Mouse (Mus musculus): Measurements from ENCODE around the gene Mgst1. TPM values are rescaled to one million over a fixed set of nuclear protein-coding genes. Genes with fewer than 3 reads are reported as not detected.

Gene Mgst1
- polyA plus RNA-seq (2014; fragmentation: Nextera tagmentation; extraction: Ambion mirVana), result 43.7 and 50.9 TPM in 2 replicates

GRCm38 (mm10) chr6:138139930-138140329, at the start of gene Mgst1:
Mgst1 (plus strand) TSS chr6:138140316.
- Histone ChIP-seq H3K27me3 (ENCODE audit: control insufficient read depth, insufficient read depth, low read length) (no peaks in the 10 kb centered on the region), H3K4me1 (replicated peaks; ENCODE audit: control insufficient read depth, insufficient read depth, low read length) (peaks cover 6% of the 10 kb centered on the region; the same call in 1 of the 2 replicates), H3K9ac (ENCODE audit: low read length) (peak within 1 kb of the TSS; percentile 60), H3K9me3 (ENCODE audit: control insufficient read depth, low read length) (no peaks in the 10 kb centered on the region), H3K27ac (ENCODE audit: low read depth, low read length) (no peak within 1 kb of the TSS), H3K4me3 (ENCODE audit: low read depth, low read length) (peak within 1 kb of the TSS; percentile 40), H3K4me2 (ENCODE audit: low read depth, low read length, severe bottlenecking) (peak within 1 kb of the TSS; percentile 57), H3K36me3 (ENCODE audit: control insufficient read depth, insufficient read depth, low read length) (no peaks in the 10 kb centered on the region)
- 4% methylated on average over 5 of the region's 5 CpGs for WGBS
- DNase-seq (ENCODE audit: low spot score) (no peak), ATAC-seq (replicated peaks; ENCODE audit: low FRiP score) (peak; percentile 55)

GRCm38 (mm10) chr6:138092432-138092831, 47.7 kb upstream of the Mgst1 start:
- H3K4me2 ChIP-seq (ENCODE audit: low read depth, low read length, severe bottlenecking), result no peak overlapping the region
- ATAC-seq (replicated peaks; ENCODE audit: low FRiP score) (no peak), DNase-seq (ENCODE audit: low spot score) (no peak)
- no peak overlapping the region for H3K27ac ChIP-seq (ENCODE audit: low read depth, low read length)
- no peaks in the 10 kb centered on the region for H3K4me1 ChIP-seq (replicated peaks; ENCODE audit: control insufficient read depth, insufficient read depth, low read length)
- 95% methylated on average over 7 of the region's 7 CpGs for WGBS
- no peak overlapping the region for H3K4me3 ChIP-seq (ENCODE audit: low read depth, low read length)
- no peak overlapping the region for H3K9ac ChIP-seq (ENCODE audit: low read length)
- H3K9me3 ChIP-seq (ENCODE audit: control insufficient read depth, low read length), result no peaks in the 10 kb centered on the region
- no peaks in the 10 kb centered on the region for H3K36me3 ChIP-seq (ENCODE audit: control insufficient read depth, insufficient read depth, low read length)
- H3K27me3 ChIP-seq (ENCODE audit: control insufficient read depth, insufficient read depth, low read length), result no peaks in the 10 kb centered on the region

- Histone ChIP-seq H3K9ac (ENCODE audit: low read length) (no peak overlapping the region), H3K4me2 (ENCODE audit: low read depth, low read length, severe bottlenecking) (no peak overlapping the region), H3K4me3 (ENCODE audit: low read depth, low read length) (no peak overlapping the region), H3K27me3 (ENCODE audit: control insufficient read depth, insufficient read depth, low read length) (no peaks in the 10 kb centered on the region), H3K36me3 (ENCODE audit: control insufficient read depth, insufficient read depth, low read length) (no peaks in the 10 kb centered on the region), H3K9me3 (ENCODE audit: control insufficient read depth, low read length) (no peaks in the 10 kb centered on the region), H3K27ac (ENCODE audit: low read depth, low read length) (no peak overlapping the region), H3K4me1 (replicated peaks; ENCODE audit: control insufficient read depth, insufficient read depth, low read length) (no peaks in the 10 kb centered on the region)
- no peak for DNase-seq (ENCODE audit: low spot score)
- 91% methylated on average over 3 of the region's 3 CpGs for WGBS
- no peak for ATAC-seq (replicated peaks; ENCODE audit: low FRiP score)
Observed at GRCm38 (mm10) chr6:138095060-138095459, 45.1 kb upstream of the Mgst1 start.

GRCm38 (mm10) chr6:138099646-138100045, 40.5 kb upstream of the Mgst1 start:
- Histone ChIP-seq H3K27me3 (ENCODE audit: control insufficient read depth, insufficient read depth, low read length) (no peaks in the 10 kb centered on the region), H3K36me3 (ENCODE audit: control insufficient read depth, insufficient read depth, low read length) (no peaks in the 10 kb centered on the region), H3K9me3 (ENCODE audit: control insufficient read depth, low read length) (no peaks in the 10 kb centered on the region), H3K4me3 (ENCODE audit: low read depth, low read length) (no peak overlapping the region), H3K9ac (ENCODE audit: low read length) (no peak overlapping the region), H3K27ac (ENCODE audit: low read depth, low read length) (no peak overlapping the region), H3K4me2 (ENCODE audit: low read depth, low read length, severe bottlenecking) (no peak overlapping the region), H3K4me1 (replicated peaks; ENCODE audit: control insufficient read depth, insufficient read depth, low read length) (no peaks in the 10 kb centered on the region)
- DNase-seq (ENCODE audit: low spot score) (no peak), ATAC-seq (replicated peaks; ENCODE audit: low FRiP score) (no peak)
- 76% methylated on average over 3 of the region's 3 CpGs for WGBS

- no peaks in the 10 kb centered on the region for H3K9me3 ChIP-seq (ENCODE audit: control insufficient read depth, low read length)
- ATAC-seq (replicated peaks; ENCODE audit: low FRiP score) (no peak), DNase-seq (ENCODE audit: low spot score) (no peak)
- H3K27ac ChIP-seq (ENCODE audit: low read depth, low read length), result no peak overlapping the region
- no peak overlapping the region for H3K4me3 ChIP-seq (ENCODE audit: low read depth, low read length)
- 80% methylated on average over 4 of the region's 4 CpGs for WGBS
- H3K4me1 ChIP-seq (replicated peaks; ENCODE audit: control insufficient read depth, insufficient read depth, low read length), result no peaks in the 10 kb centered on the region
- H3K4me2 ChIP-seq (ENCODE audit: low read depth, low read length, severe bottlenecking), result no peak overlapping the region
- no peaks in the 10 kb centered on the region for H3K36me3 ChIP-seq (ENCODE audit: control insufficient read depth, insufficient read depth, low read length)
- H3K27me3 ChIP-seq (ENCODE audit: control insufficient read depth, insufficient read depth, low read length), result no peaks in the 10 kb centered on the region
- H3K9ac ChIP-seq (ENCODE audit: low read length), result no peak overlapping the region
Observed at GRCm38 (mm10) chr6:138101843-138102242, 38.3 kb upstream of the Mgst1 start.

- ATAC-seq (replicated peaks; ENCODE audit: low FRiP score) (no peak), DNase-seq (ENCODE audit: low spot score) (no peak)
- WGBS, result 89% methylated on average over 7 of the region's 7 CpGs
- Histone ChIP-seq H3K27me3 (ENCODE audit: control insufficient read depth, insufficient read depth, low read length) (no peaks in the 10 kb centered on the region), H3K36me3 (ENCODE audit: control insufficient read depth, insufficient read depth, low read length) (no peaks in the 10 kb centered on the region), H3K9ac (ENCODE audit: low read length) (no peak overlapping the region), H3K4me2 (ENCODE audit: low read depth, low read length, severe bottlenecking) (no peak overlapping the region), H3K9me3 (ENCODE audit: control insufficient read depth, low read length) (no peaks in the 10 kb centered on the region), H3K4me3 (ENCODE audit: low read depth, low read length) (no peak overlapping the region), H3K27ac (ENCODE audit: low read depth, low read length) (no peak overlapping the region), H3K4me1 (replicated peaks; ENCODE audit: control insufficient read depth, insufficient read depth, low read length) (no peaks in the 10 kb centered on the region)
Observed at GRCm38 (mm10) chr6:138102940-138103339, 37.2 kb upstream of the Mgst1 start.

DNA sequence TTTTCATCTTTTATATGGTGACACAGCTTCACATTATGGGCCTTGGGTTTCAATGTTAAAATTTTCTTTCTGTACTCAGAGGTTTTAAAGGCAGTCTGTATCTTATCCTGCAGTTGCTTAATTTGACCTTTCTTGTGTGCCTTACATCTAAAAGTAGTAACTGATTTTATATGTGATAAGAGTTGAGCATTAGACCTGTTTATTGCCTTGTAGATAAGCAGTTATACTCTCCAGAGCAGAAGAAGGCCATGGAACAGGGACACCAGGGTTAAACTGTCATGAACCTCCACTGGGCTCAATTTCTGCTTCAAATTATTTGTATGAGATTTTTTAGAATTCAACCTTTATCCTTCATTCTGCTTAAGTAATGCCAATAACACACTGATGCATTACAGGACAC, 35.6 kb upstream of the Mgst1 start:
- Histone ChIP-seq H3K27ac (ENCODE audit: low read depth, low read length) (no peak overlapping the region), H3K4me2 (ENCODE audit: low read depth, low read length, severe bottlenecking) (no peak overlapping the region), H3K4me3 (ENCODE audit: low read depth, low read length) (no peak overlapping the region), H3K36me3 (ENCODE audit: control insufficient read depth, insufficient read depth, low read length) (no peaks in the 10 kb centered on the region), H3K4me1 (replicated peaks; ENCODE audit: control insufficient read depth, insufficient read depth, low read length) (no peaks in the 10 kb centered on the region), H3K9me3 (ENCODE audit: control insufficient read depth, low read length) (no peaks in the 10 kb centered on the region), H3K27me3 (ENCODE audit: control insufficient read depth, insufficient read depth, low read length) (no peaks in the 10 kb centered on the region), H3K9ac (ENCODE audit: low read length) (no peak overlapping the region)
- ATAC-seq (replicated peaks; ENCODE audit: low FRiP score) (no peak), DNase-seq (ENCODE audit: low spot score) (no peak)

- no peak for ATAC-seq (replicated peaks; ENCODE audit: low FRiP score)
- 88% methylated on average over 3 of the region's 3 CpGs for WGBS
- H3K4me2 ChIP-seq (ENCODE audit: low read depth, low read length, severe bottlenecking), result no peak overlapping the region
Observed at GRCm38 (mm10) chr6:138117496-138117895, 22.6 kb upstream of the Mgst1 start.

DNA sequence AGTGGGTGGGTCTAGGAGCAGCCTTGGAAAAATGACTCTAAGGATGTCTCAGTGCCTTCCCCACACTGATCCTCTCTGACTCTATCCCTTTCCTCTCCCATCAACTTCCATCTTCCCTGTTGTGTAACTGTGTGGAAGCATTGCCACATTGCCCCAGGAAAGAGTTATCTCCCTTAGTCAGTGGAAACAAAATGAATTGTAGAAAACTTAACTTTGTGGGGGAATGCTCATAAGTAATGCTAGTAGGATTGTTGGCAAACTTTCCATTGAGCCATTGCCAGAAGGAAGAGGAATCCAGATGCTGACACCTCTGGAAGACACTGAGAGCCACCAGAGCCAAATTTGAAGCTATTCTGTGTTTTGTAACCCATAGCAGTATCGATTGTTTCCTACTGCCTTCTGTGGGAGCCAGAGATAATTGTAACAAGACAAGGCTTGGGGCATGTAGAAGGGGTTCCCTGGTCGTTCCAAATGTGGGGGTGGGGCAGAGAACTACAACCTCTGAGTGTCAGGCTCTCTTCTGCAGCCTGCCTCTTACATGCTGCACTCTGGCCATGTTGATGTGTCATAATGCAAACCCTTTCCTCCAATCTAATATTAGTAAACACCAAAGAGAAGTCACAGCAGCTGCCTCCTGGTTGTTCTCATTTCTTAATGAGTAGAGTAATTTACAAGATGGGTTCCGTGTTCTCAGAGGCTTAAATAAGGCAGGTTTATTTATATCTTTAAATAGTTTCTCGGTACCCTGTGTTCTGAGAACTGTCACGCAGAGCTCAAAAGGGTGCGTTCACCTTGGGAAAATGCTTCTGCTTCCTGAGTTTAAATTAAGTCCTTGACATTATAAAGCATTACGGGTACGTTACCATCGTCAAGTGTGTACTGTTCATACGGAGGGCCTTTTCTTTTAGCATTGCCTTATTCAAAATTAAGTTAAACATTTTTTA, 11.5 kb upstream of the Mgst1 start:
- no peak overlapping the region for H3K9ac ChIP-seq (ENCODE audit: low read length)
- H3K4me2 ChIP-seq (ENCODE audit: low read depth, low read length, severe bottlenecking), result no peak overlapping the region
- no peak for ATAC-seq (replicated peaks; ENCODE audit: low FRiP score)
- WGBS, result 87% methylated on average over 10 of the region's 10 CpGs
- no peak overlapping the region for H3K4me3 ChIP-seq (ENCODE audit: low read depth, low read length)
- no peaks in the 10 kb centered on the region for H3K4me1 ChIP-seq (replicated peaks; ENCODE audit: control insufficient read depth, insufficient read depth, low read length)
- no peaks in the 10 kb centered on the region for H3K9me3 ChIP-seq (ENCODE audit: control insufficient read depth, low read length)
- H3K27me3 ChIP-seq (ENCODE audit: control insufficient read depth, insufficient read depth, low read length), result no peaks in the 10 kb centered on the region
- DNase-seq (ENCODE audit: low spot score), result no peak
- H3K36me3 ChIP-seq (ENCODE audit: control insufficient read depth, insufficient read depth, low read length), result no peaks in the 10 kb centered on the region
- H3K27ac ChIP-seq (ENCODE audit: low read depth, low read length), result no peak overlapping the region

More at GRCm38 (mm10) chr6:138117496-138117895, 22.6 kb upstream of the Mgst1 start:
- Histone ChIP-seq H3K4me1 (replicated peaks; ENCODE audit: control insufficient read depth, insufficient read depth, low read length) (no peaks in the 10 kb centered on the region), H3K27me3 (ENCODE audit: control insufficient read depth, insufficient read depth, low read length) (no peaks in the 10 kb centered on the region), H3K9ac (ENCODE audit: low read length) (no peak overlapping the region), H3K27ac (ENCODE audit: low read depth, low read length) (no peak overlapping the region), H3K36me3 (ENCODE audit: control insufficient read depth, insufficient read depth, low read length) (no peaks in the 10 kb centered on the region), H3K9me3 (ENCODE audit: control insufficient read depth, low read length) (no peaks in the 10 kb centered on the region), H3K4me3 (ENCODE audit: low read depth, low read length) (no peak overlapping the region)
- no peak for DNase-seq (ENCODE audit: low spot score)
